Mouse (Mus musculus) gastrocnemius, adult 2 months (tissue): ENCODE data around the gene Mpp3. TPM values are rescaled to one million over a fixed set of nuclear protein-coding genes. Genes with fewer than 3 reads are reported as not detected.

Experiments used
- DNase-seq: peaks from one replicate; pipeline ENCODE4 v3.0.0; 2022
- H3K27ac ChIP-seq: fragments of 200-600 bp; 2 replicates; pipeline ENCODE4 v1.8.1; 2022; ENCODE audit warnings: mild to moderate bottlenecking
- H3K4me3 ChIP-seq: fragments of 200-600 bp; 2 replicates; pipeline ENCODE4 v1.8.1; 2022; ENCODE audit warnings: mild to moderate bottlenecking, moderate library complexity
- CTCF ChIP-seq: fragments of 200-600 bp; IDR thresholded peaks from 2 replicates; pipeline ENCODE4 v1.8.1; 2022; ENCODE audit warnings: antibody characterized with exemption, mild to moderate bottlenecking, moderate library complexity
- intact Hi-C: fragments of 180-260 bp; cut with DNase I; formaldehyde crosslinking; loops from one replicate; pipeline ENCODE4 v1.15.1; 2025
- total RNA-seq, 2 experiments: library from RNA; stranded (reverse); gene quantifications; 2 replicates each; pipeline ENCODE4 v1.2.3; 2021

Mpp3 gene
- total RNA-seq, 2 experiments from 2014 or later: 19.4 to 34.7 TPM

GRCm38 (mm10) chr11:102021196-102021595 lies 7.1 kb downstream of the Mpp3 start:
- no peak for TF ChIP-seq CTCF

GRCm38 (mm10) chr11:102019736-102020135 lies 8.5 kb downstream of the Mpp3 start:
- H3K27ac ChIP-seq: no peak overlapping the region
- TF ChIP-seq CTCF: no peak

More at GRCm38 (mm10) chr11:102021196-102021595, 7.1 kb downstream of the Mpp3 start:
- intact Hi-C loops: no loop called here
- DNase-seq: no peak
- peak overlapping the region; percentile 76 for H3K27ac ChIP-seq
- no peak overlapping the region for H3K4me3 ChIP-seq

GRCm38 (mm10) chr11:102016136-102016535 lies 12.1 kb downstream of the Mpp3 start:
- intact Hi-C loops: no loop called here
- DNase-seq: peak; percentile 75
- TF ChIP-seq CTCF: no peak

More at GRCm38 (mm10) chr11:102019736-102020135, 8.5 kb downstream of the Mpp3 start:
- H3K4me3 ChIP-seq: no peak overlapping the region
- no peak for DNase-seq
- intact Hi-C loops: no loop called here

DNA sequence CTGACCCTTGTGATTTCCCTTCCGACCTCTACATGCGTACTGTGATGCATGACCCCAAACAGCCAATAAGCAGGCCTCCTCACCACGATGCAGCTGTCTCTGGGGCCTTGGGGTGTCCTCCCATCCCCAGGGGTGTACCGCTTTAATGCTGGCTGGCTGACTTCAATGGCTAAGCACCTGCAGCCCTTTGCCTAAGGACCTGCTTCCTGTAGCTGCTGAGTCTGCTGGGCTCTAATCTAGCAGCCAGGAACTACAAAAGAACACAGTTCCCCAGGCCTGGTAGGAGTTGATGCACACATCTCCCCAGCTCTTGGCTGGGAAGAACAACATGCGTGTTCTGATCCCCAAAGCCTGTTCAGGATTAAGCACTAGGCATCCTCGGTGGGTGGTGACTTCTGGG lies 12.8 kb downstream of the Mpp3 start:
- Histone ChIP-seq H3K27ac (peak overlapping the region; percentile 88), H3K4me3 (peak overlapping the region; percentile 39; the same call in 1 of the 2 replicates)
- TF ChIP-seq CTCF: no peak
- intact Hi-C loops: no loop called here
- no peak for DNase-seq

More at GRCm38 (mm10) chr11:102016136-102016535, 12.1 kb downstream of the Mpp3 start:
- Histone ChIP-seq H3K27ac (peak overlapping the region; percentile 88), H3K4me3 (peak overlapping the region; percentile 39)

GRCm38 (mm10) chr11:102013201-102013600 lies 15.1 kb downstream of the Mpp3 start:
- intact Hi-C loops: loop anchor here (1.0 kb wide), 1 partner anchor 11 kb away; no protein-coding TSS in a partner anchor
- TF ChIP-seq CTCF: no peak

DNA sequence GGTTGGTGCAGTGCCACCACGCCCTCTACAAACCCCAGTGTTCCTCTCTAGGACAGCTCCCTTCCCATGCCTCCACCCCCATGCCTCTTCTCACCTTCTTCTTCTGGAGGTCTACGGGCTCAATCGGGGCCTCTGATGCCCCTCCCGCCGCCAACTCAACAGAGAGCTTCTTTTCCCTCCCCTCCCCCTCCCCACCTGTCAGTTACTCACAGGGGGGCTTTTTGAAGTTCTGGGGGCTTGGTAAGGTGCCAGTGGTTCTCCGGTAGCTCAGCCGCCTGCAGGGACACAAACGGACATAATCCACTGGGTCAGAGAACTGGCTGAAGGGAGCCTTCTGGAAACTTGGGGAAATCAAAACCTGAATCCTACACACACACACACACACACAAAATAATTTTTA lies 16.8 kb downstream of the Mpp3 start:
- TF ChIP-seq CTCF: no peak
- intact Hi-C loops: no loop called here
- H3K4me3 ChIP-seq: no peak overlapping the region
- H3K27ac ChIP-seq: no peak overlapping the region
- no peak for DNase-seq

More at GRCm38 (mm10) chr11:102013201-102013600, 15.1 kb downstream of the Mpp3 start:
- Histone ChIP-seq H3K4me3 (no peak overlapping the region), H3K27ac (no peak overlapping the region)
- DNase-seq: peak; percentile 56

- intact Hi-C loops: no loop called here
- TF ChIP-seq CTCF: no peak
- Histone ChIP-seq H3K27ac (peak overlapping the region; percentile 57), H3K4me3 (no peak overlapping the region)
- DNase-seq: no peak
These were observed 18.1 kb downstream of the Mpp3 start for GRCm38 (mm10) chr11:102010140-102010539.

- no peak overlapping the region for H3K4me3 ChIP-seq
- peak overlapping the region; percentile 35; the same call in 1 of the 2 replicates for H3K27ac ChIP-seq
- intact Hi-C loops: no loop called here
- no peak for TF ChIP-seq CTCF
- no peak for DNase-seq
These were observed 19.2 kb downstream of the Mpp3 start for GRCm38 (mm10) chr11:102008954-102009637.

DNA sequence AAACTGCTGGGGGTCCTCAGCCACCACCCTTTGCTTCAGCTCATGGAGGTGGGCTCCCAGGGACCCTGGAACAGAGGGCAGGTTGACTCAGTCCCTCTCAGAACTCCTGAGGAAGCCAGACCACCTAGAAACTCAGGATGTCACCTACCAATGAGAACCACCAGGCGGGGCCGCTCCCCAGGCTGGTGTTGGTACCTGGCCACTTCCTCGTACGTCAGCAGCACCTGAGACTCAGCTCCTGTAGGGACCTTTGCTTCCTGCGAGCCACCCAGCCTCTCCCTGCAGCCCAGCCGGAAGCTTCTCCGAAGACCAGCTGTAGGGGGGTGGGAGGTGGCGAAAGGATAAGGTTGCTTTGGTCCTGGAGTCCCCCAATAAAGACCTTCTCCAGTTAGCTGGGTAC lies 19.9 kb downstream of the Mpp3 start:
- intact Hi-C loops: no loop called here
- no peak for TF ChIP-seq CTCF
- no peak for DNase-seq
- Histone ChIP-seq H3K4me3 (no peak overlapping the region), H3K27ac (no peak overlapping the region)

DNA sequence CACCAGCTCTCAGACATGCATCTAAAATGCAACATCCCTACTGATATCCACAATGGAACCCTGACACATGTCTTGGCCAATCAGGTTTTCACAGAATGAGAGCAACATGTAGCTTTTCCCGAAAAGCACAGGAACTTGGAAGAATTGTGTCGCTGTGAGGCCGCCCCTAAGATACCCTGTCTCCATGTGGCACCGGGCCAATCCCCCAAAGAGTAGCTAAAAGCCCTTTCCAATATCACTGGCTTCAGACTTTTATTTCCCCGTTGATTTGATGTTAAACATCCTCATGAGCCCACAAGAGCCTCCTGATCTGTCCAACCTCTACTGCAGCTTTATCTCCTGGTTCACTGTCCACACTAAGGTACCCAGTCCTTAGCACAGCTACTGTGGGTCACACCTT lies 21.6 kb downstream of the Mpp3 start:
- TF ChIP-seq CTCF: no peak
- H3K4me3 ChIP-seq: no peak overlapping the region
- no peak for DNase-seq
- intact Hi-C loops: no loop called here
- no peak overlapping the region for H3K27ac ChIP-seq

GRCm38 (mm10) chr11:102006271-102006670 lies 22.0 kb downstream of the Mpp3 start:
- DNase-seq: no peak
- Histone ChIP-seq H3K4me3 (no peak overlapping the region), H3K27ac (no peak overlapping the region)
- no peak for TF ChIP-seq CTCF
- intact Hi-C loops: no loop called here

DNA sequence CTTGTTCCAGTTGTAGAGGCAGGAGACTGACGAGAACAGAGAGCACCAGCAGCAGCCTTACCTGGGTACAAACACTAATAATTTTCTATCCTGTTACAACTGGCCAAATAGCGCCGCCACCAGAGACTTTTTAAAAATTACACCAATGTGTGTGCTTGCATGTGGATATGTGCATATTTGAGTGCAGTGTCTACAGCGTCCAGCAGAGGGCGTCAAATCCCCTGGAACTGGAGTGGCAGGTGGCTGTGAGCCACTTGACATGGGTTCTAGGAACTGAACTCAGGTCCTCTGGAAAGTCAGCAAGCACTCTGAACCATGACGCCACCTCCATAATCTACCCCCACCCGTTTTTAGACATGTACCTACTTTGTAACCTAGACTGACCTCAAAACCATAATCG lies 24.0 kb downstream of the Mpp3 start:
- H3K27ac ChIP-seq: no peak overlapping the region
- DNase-seq: no peak
- TF ChIP-seq CTCF: peak; percentile 45
- no peak overlapping the region for H3K4me3 ChIP-seq
- intact Hi-C loops: no loop called here

GRCm38 (mm10) chr11:101999466-101999865 lies 28.8 kb downstream of the Mpp3 start:
- intact Hi-C loops: no loop called here
- Histone ChIP-seq H3K27ac (peak overlapping the region; percentile 86), H3K4me3 (peak overlapping the region; percentile 21)
- no peak for TF ChIP-seq CTCF
- DNase-seq: peak; percentile 61

DNA sequence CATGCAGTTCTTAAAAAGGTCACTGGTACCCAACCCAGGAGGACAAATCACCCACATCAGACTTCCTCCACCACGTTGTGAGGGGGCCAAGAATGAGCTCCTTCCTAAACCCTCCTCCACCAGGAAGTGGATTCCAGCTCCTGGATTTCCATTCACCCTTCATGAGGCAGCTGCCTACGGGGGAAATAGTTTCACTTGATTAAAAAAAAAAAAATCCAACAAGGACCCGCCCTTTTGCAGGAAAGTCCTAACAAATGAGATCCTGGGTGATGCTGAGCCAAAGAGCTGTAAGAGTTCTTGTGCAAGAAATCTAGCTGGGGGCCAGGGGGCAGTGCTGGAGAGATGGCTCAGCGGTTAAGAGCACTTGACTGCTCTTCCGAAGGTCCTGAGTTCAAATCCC lies 30.0 kb downstream of the Mpp3 start:
- no peak for DNase-seq
- Histone ChIP-seq H3K4me3 (no peak overlapping the region), H3K27ac (peak overlapping the region; percentile 86; the same call in 1 of the 2 replicates)
- intact Hi-C loops: no loop called here
- no peak for TF ChIP-seq CTCF
